Comparison of ENCODE assay signal across 13 mouse cellular contexts in the genomic region with DNA sequence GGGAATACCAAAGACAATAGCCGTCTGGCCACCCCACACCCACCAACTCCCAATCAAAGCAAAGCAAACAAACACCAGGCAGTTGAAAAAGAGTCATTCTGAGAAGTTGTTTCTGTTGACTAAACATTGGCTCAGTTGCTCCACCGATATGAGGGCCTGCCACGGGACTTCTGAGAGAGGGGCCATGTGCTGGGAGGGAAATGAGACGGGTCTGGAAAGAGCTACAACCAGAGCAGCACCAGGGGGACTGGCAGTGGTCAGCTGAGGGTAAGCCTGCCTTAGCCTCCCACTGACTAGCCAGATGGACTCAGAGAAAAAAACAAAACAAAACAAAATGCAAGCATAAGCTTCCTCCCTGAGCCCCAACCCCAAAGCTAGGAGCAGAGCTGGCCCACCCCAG.
DNase-seq lines count a peak whose midpoint lies in the region; ATAC-seq and TF ChIP-seq lines count a peak whose summit lies in the region.
"Had no signal": no experiment of that assay in that cellular context is flagged by ENCODE, and none has a peak within 500 bp of the region (broad histone marks: within the 10 kb centered on the region; RNA-seq: fewer than 3 reads in every experiment).

No protein-coding gene starts in this region.

- H3K27ac ChIP-seq in gastrocnemius, adult 2 months = peak overlapping the region; percentile 16; the same call in 1 of the 2 replicates
- peak overlapping the region; percentile 71; the same call in 1 of the 2 replicates for H3K27ac ChIP-seq in liver, embryonic 11.5 days (ENCODE audit: low read depth, low read length)
- peak overlapping the region; percentile 88 for H3K27ac ChIP-seq in limb, embryonic 10.5 days
- peak overlapping the region; percentile 66 for H3K27ac ChIP-seq in stomach, embryonic 16.5 days (ENCODE audit: low read length)
- H3K27ac ChIP-seq: neural tube, embryonic 15.5 days had no signal

- no peak for DNase-seq in gastrocnemius, adult 2 months
- DNase-seq in gastrocnemius, adult 18-20 months (ENCODE audit: low spot score) = no peak
- no peak for DNase-seq in liver, embryonic 11.5 days (ENCODE audit: low spot score)
- DNase-seq in liver = no peak
- no peak for DNase-seq in limb, embryonic 10.5 days (ENCODE audit: low spot score)
- DNase-seq in embryo, embryonic 11 days = no peak
- DNase-seq: B cell, adult 2 months; forebrain, postnatal 0 days had no signal

- intact Hi-C loops in gastrocnemius, adult 2 months (cut with DNase I) = no loop called here

- 19% methylated on average over 4 of the region's 4 CpGs for WGBS in liver, embryonic 11.5 days
- 22% methylated on average over 4 of the region's 4 CpGs for WGBS in limb, embryonic 10.5 days
- 28% methylated on average over 4 of the region's 4 CpGs for WGBS in stomach, embryonic 16.5 days

- H3K4me3 ChIP-seq in gastrocnemius, adult 2 months = no peak overlapping the region
- no peak overlapping the region for H3K4me3 ChIP-seq in liver, embryonic 11.5 days (ENCODE audit: low read depth, low read length)
- no peak overlapping the region for H3K4me3 ChIP-seq in limb, embryonic 10.5 days
- H3K4me3 ChIP-seq in stomach, embryonic 16.5 days (replicated peaks; ENCODE audit: low read length) = no peak overlapping the region
- H3K4me3 ChIP-seq: embryonic facial prominence, embryonic 13.5 days; neural tube, embryonic 15.5 days had no signal

- H3K4me2 ChIP-seq in liver, embryonic 11.5 days = no peak overlapping the region
- H3K4me2 ChIP-seq in stomach, embryonic 16.5 days (ENCODE audit: low read depth, low read length) = no peak overlapping the region
- H3K4me2 ChIP-seq: embryonic facial prominence, embryonic 13.5 days; neural tube, embryonic 15.5 days had no signal

- H3K4me1 ChIP-seq in liver, embryonic 11.5 days (replicated peaks; ENCODE audit: control insufficient read depth, insufficient read depth, low read length) = peaks cover 58% of the 10 kb centered on the region
- H3K4me1 ChIP-seq in limb, embryonic 10.5 days = peaks cover 86% of the 10 kb centered on the region
- H3K4me1 ChIP-seq in stomach, embryonic 16.5 days (ENCODE audit: control insufficient read depth, insufficient read depth, low read length) = peaks cover 54% of the 10 kb centered on the region

- H3K36me3 ChIP-seq in liver, embryonic 11.5 days (ENCODE audit: control insufficient read depth, insufficient read depth, low read length) = no peaks in the 10 kb centered on the region
- no peaks in the 10 kb centered on the region for H3K36me3 ChIP-seq in limb, embryonic 10.5 days
- no peaks in the 10 kb centered on the region for H3K36me3 ChIP-seq in stomach, embryonic 16.5 days (ENCODE audit: control insufficient read depth, insufficient read depth, low read length)
- H3K36me3 ChIP-seq: embryonic facial prominence, embryonic 13.5 days; neural tube, embryonic 15.5 days had no signal

- no peaks in the 10 kb centered on the region for H3K9me3 ChIP-seq in liver, embryonic 11.5 days (ENCODE audit: control insufficient read depth, low read length)
- H3K9me3 ChIP-seq in limb, embryonic 10.5 days (replicated peaks) = 0 out of 2 replicates have a peak, but pooled peaks cover 3% of the 10 kb centered on the region
- H3K9me3 ChIP-seq in stomach, embryonic 16.5 days (replicated peaks; ENCODE audit: control insufficient read depth, low read length) = no peaks in the 10 kb centered on the region
- H3K9me3 ChIP-seq: embryonic facial prominence, embryonic 13.5 days; neural tube, embryonic 15.5 days had no signal

- 0 out of 2 replicates have a peak overlapping the region, but pooled peaks have one; percentile 18 for H3K9ac ChIP-seq in liver, embryonic 11.5 days (ENCODE audit: low read depth, low read length)
- no peak overlapping the region for H3K9ac ChIP-seq in stomach, embryonic 16.5 days (ENCODE audit: low read length)
- H3K9ac ChIP-seq: embryonic facial prominence, embryonic 13.5 days; forebrain, postnatal 0 days; neural tube, embryonic 15.5 days had no signal

- ATAC-seq in liver, embryonic 11.5 days (replicated peaks; ENCODE audit: low FRiP score) = no peak
- ATAC-seq in stomach, embryonic 16.5 days (ENCODE audit: insufficient read depth, low FRiP score) = no peak
- no peak for ATAC-seq in megakaryocyte-erythroid progenitor cell, adult 5-6 weeks (replicated peaks; ENCODE audit: low FRiP score, low TSS enrichment, poor library complexity, severe bottlenecking)
- ATAC-seq: forebrain, postnatal 0 days; lung, postnatal 0 days had no signal

- no peaks in the 10 kb centered on the region for H3K27me3 ChIP-seq in liver, embryonic 11.5 days (replicated peaks; ENCODE audit: control insufficient read depth, insufficient read depth, low read length)
- no peaks in the 10 kb centered on the region for H3K27me3 ChIP-seq in limb, embryonic 10.5 days (ENCODE audit: low read depth, poor library complexity, severe bottlenecking)
- H3K27me3 ChIP-seq in stomach, embryonic 16.5 days (ENCODE audit: control insufficient read depth, insufficient read depth, low read length) = no peaks in the 10 kb centered on the region
- H3K27me3 ChIP-seq: embryonic facial prominence, embryonic 13.5 days; neural tube, embryonic 15.5 days had no signal

- no peak for TF ChIP-seq CTCF in gastrocnemius, adult 2 months (IDR thresholded peaks at IDR 0.05)

Comparison
In these comparisons a context has a peak if more than half of its experiments do, and no peak if none do; other contexts are left out.
1. H3K27ac ChIP-seq: peak in every context shown above with its lines; median percentile 88 in limb, embryonic 10.5 days; 71 in liver, embryonic 11.5 days; 66 in stomach, embryonic 16.5 days; 16 in gastrocnemius, adult 2 months.